Mouse (Mus musculus): ENCODE measurements at regions not wholly inside any gene's neighbourhood (a gene's known extent, or its start where the extent isn't known, plus 50 kb on each side); places are given as distances from the start of the nearest gene placed in this dataset.

- ATAC-seq (ENCODE audit: low FRiP score) (no peak), DNase-seq (ENCODE audit: low spot score) (peak; percentile 24)
- Histone ChIP-seq H3K4me3 (ENCODE audit: low read depth, low read length) (no peak overlapping the region), H3K9ac (ENCODE audit: low read depth, low read length) (no peak overlapping the region), H3K27ac (ENCODE audit: low read depth, low read length) (no peak overlapping the region), H3K4me2 (replicated peaks; ENCODE audit: low read depth, low read length) (no peak overlapping the region), H3K4me1 (replicated peaks; ENCODE audit: control insufficient read depth, insufficient read depth, low read length) (no peaks in the 10 kb centered on the region), H3K36me3 (ENCODE audit: control insufficient read depth, insufficient read depth, low read length) (no peaks in the 10 kb centered on the region), H3K9me3 (ENCODE audit: control insufficient read depth, low read length) (no peaks in the 10 kb centered on the region), H3K27me3 (ENCODE audit: control insufficient read depth, insufficient read depth, low read length) (no peaks in the 10 kb centered on the region)
- WGBS, result 48% methylated on average over 15 of the region's 15 CpGs
Observed at GRCm38 (mm10) chr9:59134171-59135041, 98.2 kb upstream of the Neo1 start.

GRCm38 (mm10) chr9:59129699-59130340, 93.6 kb upstream of the Neo1 start:
- Histone ChIP-seq H3K36me3 (ENCODE audit: control insufficient read depth, insufficient read depth, low read length) (no peaks in the 10 kb centered on the region), H3K4me2 (replicated peaks; ENCODE audit: low read depth, low read length) (no peak overlapping the region)

DNA sequence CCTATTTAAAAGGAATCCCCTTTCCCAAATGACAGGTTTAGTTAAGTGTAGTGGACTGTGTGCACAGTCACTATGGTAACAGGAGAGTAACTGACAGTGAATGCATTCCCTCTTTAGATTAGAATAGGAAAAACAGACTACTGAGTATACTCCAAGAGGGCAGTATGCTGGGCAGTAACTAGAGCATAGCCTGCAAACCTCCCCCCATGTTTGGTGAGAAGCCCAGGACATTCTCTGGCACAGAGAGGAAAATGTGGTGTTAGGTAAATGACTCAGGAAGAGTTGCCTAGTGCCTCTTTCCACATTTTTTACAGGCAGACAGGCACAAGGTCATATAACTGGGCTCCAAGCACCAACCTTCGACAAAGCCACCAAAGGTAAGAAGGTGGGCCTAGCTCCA, 93.0 kb upstream of the Neo1 start:
- WGBS, result 67% methylated on average over 1 of the region's 1 CpGs
- Histone ChIP-seq H3K27me3 (ENCODE audit: control insufficient read depth, insufficient read depth, low read length) (no peaks in the 10 kb centered on the region), H3K4me1 (replicated peaks; ENCODE audit: control insufficient read depth, insufficient read depth, low read length) (no peaks in the 10 kb centered on the region), H3K4me2 (replicated peaks; ENCODE audit: low read depth, low read length) (no peak overlapping the region), H3K27ac (ENCODE audit: low read depth, low read length) (no peak overlapping the region), H3K9ac (ENCODE audit: low read depth, low read length) (no peak overlapping the region), H3K36me3 (ENCODE audit: control insufficient read depth, insufficient read depth, low read length) (no peaks in the 10 kb centered on the region), H3K4me3 (ENCODE audit: low read depth, low read length) (no peak overlapping the region), H3K9me3 (ENCODE audit: control insufficient read depth, low read length) (no peaks in the 10 kb centered on the region)
- ATAC-seq (ENCODE audit: low FRiP score) (no peak), DNase-seq (ENCODE audit: low spot score) (no peak)

More at GRCm38 (mm10) chr9:59129699-59130340, 93.6 kb upstream of the Neo1 start:
- Histone ChIP-seq H3K4me1 (replicated peaks; ENCODE audit: control insufficient read depth, insufficient read depth, low read length) (no peaks in the 10 kb centered on the region), H3K9ac (ENCODE audit: low read depth, low read length) (no peak overlapping the region), H3K4me3 (ENCODE audit: low read depth, low read length) (no peak overlapping the region), H3K27ac (ENCODE audit: low read depth, low read length) (no peak overlapping the region), H3K9me3 (ENCODE audit: control insufficient read depth, low read length) (no peaks in the 10 kb centered on the region), H3K27me3 (ENCODE audit: control insufficient read depth, insufficient read depth, low read length) (no peaks in the 10 kb centered on the region)
- WGBS, result 84% methylated on average over 9 of the region's 9 CpGs
- ATAC-seq (ENCODE audit: low FRiP score) (no peak), DNase-seq (ENCODE audit: low spot score) (no peak)

DNA sequence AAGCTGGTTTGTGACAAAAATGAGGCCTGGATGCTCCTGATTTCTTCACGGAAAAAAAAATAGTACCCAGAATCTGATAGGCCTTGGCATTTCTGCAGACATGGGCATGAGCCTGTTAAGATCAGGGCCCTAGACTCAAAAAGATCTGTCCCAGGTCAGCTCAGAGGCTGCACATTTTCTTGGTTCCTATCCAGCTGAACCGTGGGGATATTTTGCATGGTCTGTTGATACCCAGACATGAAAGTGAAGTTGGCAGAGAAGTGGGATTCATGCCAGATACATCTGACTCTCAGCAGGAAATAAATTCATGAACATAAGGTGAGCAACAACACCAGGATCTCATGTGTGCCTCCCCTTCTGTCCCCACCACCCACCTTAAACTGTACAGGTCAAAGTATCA, 91.8 kb upstream of the Neo1 start:
- Histone ChIP-seq H3K4me2 (replicated peaks; ENCODE audit: low read depth, low read length) (no peak overlapping the region), H3K9me3 (ENCODE audit: control insufficient read depth, low read length) (no peaks in the 10 kb centered on the region), H3K9ac (ENCODE audit: low read depth, low read length) (no peak overlapping the region), H3K27me3 (ENCODE audit: control insufficient read depth, insufficient read depth, low read length) (no peaks in the 10 kb centered on the region), H3K4me1 (replicated peaks; ENCODE audit: control insufficient read depth, insufficient read depth, low read length) (no peaks in the 10 kb centered on the region), H3K27ac (ENCODE audit: low read depth, low read length) (no peak overlapping the region), H3K4me3 (ENCODE audit: low read depth, low read length) (no peak overlapping the region), H3K36me3 (ENCODE audit: control insufficient read depth, insufficient read depth, low read length) (no peaks in the 10 kb centered on the region)
- DNase-seq (ENCODE audit: low spot score), result no peak
- 84% methylated on average over 2 of the region's 2 CpGs for WGBS
- ATAC-seq (ENCODE audit: low FRiP score), result no peak

DNA sequence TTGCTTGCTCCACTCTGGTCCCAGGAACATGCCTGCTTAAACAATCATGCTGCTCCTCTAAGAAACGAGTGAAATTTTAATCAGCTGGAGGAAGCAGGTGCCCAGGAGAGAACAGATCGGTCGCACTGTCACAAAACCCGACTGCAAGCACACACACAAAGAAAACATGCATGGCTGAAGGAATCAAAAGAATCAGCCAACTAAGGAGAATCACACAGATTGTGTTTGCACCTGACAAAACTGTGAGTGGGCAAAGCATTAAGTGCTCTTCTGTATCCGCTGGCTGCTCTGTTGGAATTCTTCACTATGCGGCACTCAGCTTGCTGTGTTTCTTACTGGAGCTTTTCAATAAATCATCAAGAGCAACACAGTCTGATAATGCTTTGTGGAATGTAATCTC, 89.6 kb upstream of the Neo1 start:
- Histone ChIP-seq H3K4me3 (ENCODE audit: low read depth, low read length) (no peak overlapping the region), H3K4me2 (replicated peaks; ENCODE audit: low read depth, low read length) (no peak overlapping the region), H3K9ac (ENCODE audit: low read depth, low read length) (no peak overlapping the region), H3K36me3 (ENCODE audit: control insufficient read depth, insufficient read depth, low read length) (no peaks in the 10 kb centered on the region), H3K9me3 (ENCODE audit: control insufficient read depth, low read length) (no peaks in the 10 kb centered on the region), H3K27ac (ENCODE audit: low read depth, low read length) (no peak overlapping the region), H3K4me1 (replicated peaks; ENCODE audit: control insufficient read depth, insufficient read depth, low read length) (no peaks in the 10 kb centered on the region), H3K27me3 (ENCODE audit: control insufficient read depth, insufficient read depth, low read length) (no peaks in the 10 kb centered on the region)
- no peak for DNase-seq (ENCODE audit: low spot score)
- WGBS, result 77% methylated on average over 6 of the region's 6 CpGs
- ATAC-seq (ENCODE audit: low FRiP score), result no peak

DNA sequence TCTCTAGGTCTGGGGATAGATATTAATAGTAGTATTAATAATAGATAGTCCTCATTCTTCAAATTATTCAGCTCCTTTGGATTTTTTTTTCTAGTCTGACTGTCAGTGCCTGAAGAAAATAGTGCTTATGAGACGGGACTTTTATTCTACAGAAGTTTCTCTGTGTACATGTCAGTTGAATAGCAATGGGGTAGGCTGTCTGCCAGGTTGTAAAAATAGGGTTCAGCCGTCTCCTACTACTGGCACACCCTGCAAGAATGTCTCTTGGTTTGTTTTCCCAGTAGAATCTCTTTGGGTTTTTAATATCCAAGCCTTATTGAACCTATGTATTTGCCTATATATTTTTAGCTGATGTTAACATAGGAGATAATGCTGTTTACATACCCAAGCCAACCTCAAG, 80.3 kb upstream of the Neo1 start:
- H3K36me3 ChIP-seq (ENCODE audit: control insufficient read depth, insufficient read depth, low read length), result no peaks in the 10 kb centered on the region
- no peak overlapping the region for H3K9ac ChIP-seq (ENCODE audit: low read depth, low read length)
- no peak overlapping the region for H3K4me2 ChIP-seq (replicated peaks; ENCODE audit: low read depth, low read length)
- no peak for ATAC-seq (ENCODE audit: low FRiP score)
- H3K27me3 ChIP-seq (ENCODE audit: control insufficient read depth, insufficient read depth, low read length), result no peaks in the 10 kb centered on the region
- no peaks in the 10 kb centered on the region for H3K4me1 ChIP-seq (replicated peaks; ENCODE audit: control insufficient read depth, insufficient read depth, low read length)
- no peak overlapping the region for H3K27ac ChIP-seq (ENCODE audit: low read depth, low read length)
- H3K9me3 ChIP-seq (ENCODE audit: control insufficient read depth, low read length), result no peaks in the 10 kb centered on the region
- WGBS, result 73% methylated on average over 2 of the region's 2 CpGs
- DNase-seq (ENCODE audit: low spot score), result no peak
- no peak overlapping the region for H3K4me3 ChIP-seq (ENCODE audit: low read depth, low read length)

DNA sequence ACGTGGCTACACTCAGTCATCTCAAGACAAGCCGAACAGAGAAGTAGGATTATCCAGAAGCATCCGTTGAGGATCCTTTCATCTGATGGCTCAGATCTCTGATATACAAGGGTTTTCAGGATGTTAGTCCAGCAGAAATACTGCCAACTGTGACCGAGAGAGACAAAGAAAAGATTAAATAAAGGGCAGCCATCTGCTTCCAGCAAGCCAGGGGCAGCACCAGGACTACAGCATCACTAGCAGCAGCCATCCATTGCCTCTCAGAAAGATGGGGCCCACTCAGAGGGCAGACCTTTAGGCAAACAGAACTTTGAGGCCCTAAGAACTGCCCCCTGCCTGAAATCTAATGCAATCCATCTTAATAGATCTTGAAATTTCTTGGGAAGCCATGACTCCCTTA, 77.6 kb upstream of the Neo1 start:
- Histone ChIP-seq H3K4me3 (ENCODE audit: low read depth, low read length) (no peak overlapping the region), H3K27me3 (ENCODE audit: control insufficient read depth, insufficient read depth, low read length) (no peaks in the 10 kb centered on the region), H3K36me3 (ENCODE audit: control insufficient read depth, insufficient read depth, low read length) (no peaks in the 10 kb centered on the region), H3K9ac (ENCODE audit: low read depth, low read length) (no peak overlapping the region), H3K4me1 (replicated peaks; ENCODE audit: control insufficient read depth, insufficient read depth, low read length) (no peaks in the 10 kb centered on the region), H3K4me2 (replicated peaks; ENCODE audit: low read depth, low read length) (no peak overlapping the region), H3K9me3 (ENCODE audit: control insufficient read depth, low read length) (no peaks in the 10 kb centered on the region), H3K27ac (ENCODE audit: low read depth, low read length) (no peak overlapping the region)
- WGBS, result 61% methylated on average over 4 of the region's 4 CpGs
- no peak for DNase-seq (ENCODE audit: low spot score)
- no peak for ATAC-seq (ENCODE audit: low FRiP score)

- ATAC-seq (ENCODE audit: low FRiP score) (no peak), DNase-seq (ENCODE audit: low spot score) (no peak)
- Histone ChIP-seq H3K4me1 (replicated peaks; ENCODE audit: control insufficient read depth, insufficient read depth, low read length) (no peaks in the 10 kb centered on the region), H3K4me3 (ENCODE audit: low read depth, low read length) (no peak overlapping the region), H3K27me3 (ENCODE audit: control insufficient read depth, insufficient read depth, low read length) (no peaks in the 10 kb centered on the region), H3K4me2 (replicated peaks; ENCODE audit: low read depth, low read length) (no peak overlapping the region), H3K9me3 (ENCODE audit: control insufficient read depth, low read length) (no peaks in the 10 kb centered on the region), H3K27ac (ENCODE audit: low read depth, low read length) (no peak overlapping the region), H3K9ac (ENCODE audit: low read depth, low read length) (no peak overlapping the region), H3K36me3 (ENCODE audit: control insufficient read depth, insufficient read depth, low read length) (no peaks in the 10 kb centered on the region)
- 90% methylated on average over 5 of the region's 5 CpGs for WGBS
Observed at GRCm38 (mm10) chr9:59099738-59100137, 63.5 kb upstream of the Neo1 start.

DNA sequence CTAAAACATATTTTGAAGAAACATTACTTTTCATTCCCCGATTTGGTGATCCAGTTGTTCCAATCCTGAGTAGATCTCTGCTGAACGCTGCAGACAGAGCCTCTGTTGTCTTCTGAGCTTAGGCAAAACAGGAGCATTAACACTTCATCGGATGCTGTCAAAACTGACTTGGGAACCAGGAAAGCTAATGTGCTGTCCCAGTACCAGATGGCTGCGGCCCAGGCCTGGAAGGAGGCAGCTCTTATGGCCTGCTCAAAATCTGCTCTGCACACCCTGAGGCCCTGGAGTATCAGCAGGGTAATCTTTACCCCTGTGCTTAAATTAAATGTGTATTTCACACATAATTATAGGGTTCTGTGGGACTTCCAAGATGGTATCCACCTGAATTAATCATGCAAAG, 61.3 kb upstream of the Neo1 start:
- ATAC-seq (ENCODE audit: low FRiP score) (no peak), DNase-seq (ENCODE audit: low spot score) (peak; percentile 10)
- no peaks in the 10 kb centered on the region for H3K9me3 ChIP-seq (ENCODE audit: control insufficient read depth, low read length)
- 61% methylated on average over 4 of the region's 4 CpGs for WGBS
- no peak overlapping the region for H3K4me3 ChIP-seq (ENCODE audit: low read depth, low read length)
- no peaks in the 10 kb centered on the region for H3K4me1 ChIP-seq (replicated peaks; ENCODE audit: control insufficient read depth, insufficient read depth, low read length)
- no peaks in the 10 kb centered on the region for H3K36me3 ChIP-seq (ENCODE audit: control insufficient read depth, insufficient read depth, low read length)
- no peak overlapping the region for H3K9ac ChIP-seq (ENCODE audit: low read depth, low read length)
- H3K27me3 ChIP-seq (ENCODE audit: control insufficient read depth, insufficient read depth, low read length), result no peaks in the 10 kb centered on the region
- H3K27ac ChIP-seq (ENCODE audit: low read depth, low read length), result no peak overlapping the region
- no peak overlapping the region for H3K4me2 ChIP-seq (replicated peaks; ENCODE audit: low read depth, low read length)
